Mouse (Mus musculus): Measurements from ENCODE around the gene Ccdc34.
A peak's percentile ranks its signal among the peaks of the same experiment; 100 is the strongest.

The Ccdc34 gene

GRCm38 (mm10) chr2:110179669-110180315 lies 162.2 kb downstream of the Ccdc34 start:
- no peak for DNase-seq (ENCODE audit: low read depth)

- DNase-seq (ENCODE audit: low read depth), result no peak
Observed at GRCm38 (mm10) chr2:110180316-110180670, 162.7 kb downstream of the Ccdc34 start.

GRCm38 (mm10) chr2:110181666-110182065 lies 164.0 kb downstream of the Ccdc34 start:
- DNase-seq (ENCODE audit: low read depth), result no peak

GRCm38 (mm10) chr2:110182248-110182647 lies 164.6 kb downstream of the Ccdc34 start:
- DNase-seq (ENCODE audit: low read depth), result no peak

GRCm38 (mm10) chr2:110182795-110183486 lies 165.3 kb downstream of the Ccdc34 start:
- no peak for DNase-seq (ENCODE audit: low read depth)

- no peak for DNase-seq (ENCODE audit: low read depth)
Observed at GRCm38 (mm10) chr2:110184071-110184470, 166.5 kb downstream of the Ccdc34 start.

GRCm38 (mm10) chr2:110186427-110186980 lies 168.9 kb downstream of the Ccdc34 start:
- no peak for DNase-seq (ENCODE audit: low read depth)

GRCm38 (mm10) chr2:110188696-110189397 lies 171.2 kb downstream of the Ccdc34 start:
- DNase-seq (ENCODE audit: low read depth), result no peak

GRCm38 (mm10) chr2:110190416-110190815 lies 172.8 kb downstream of the Ccdc34 start:
- no peak for DNase-seq (ENCODE audit: low read depth)

GRCm38 (mm10) chr2:110191186-110191690 lies 173.6 kb downstream of the Ccdc34 start:
- no peak for DNase-seq (ENCODE audit: low read depth)

- DNase-seq (ENCODE audit: low read depth), result no peak
Observed at GRCm38 (mm10) chr2:110191965-110192701, 174.5 kb downstream of the Ccdc34 start.

- DNase-seq (ENCODE audit: low read depth), result no peak
Observed at GRCm38 (mm10) chr2:110192702-110193312, 175.2 kb downstream of the Ccdc34 start.

GRCm38 (mm10) chr2:110196551-110196950 lies 178.9 kb downstream of the Ccdc34 start:
- DNase-seq (ENCODE audit: low read depth), result no peak

- no peak for DNase-seq (ENCODE audit: low read depth)
Observed at GRCm38 (mm10) chr2:110199648-110200047, 182.0 kb downstream of the Ccdc34 start.

GRCm38 (mm10) chr2:110201770-110202169 lies 184.2 kb downstream of the Ccdc34 start:
- DNase-seq (ENCODE audit: low read depth), result no peak

GRCm38 (mm10) chr2:110202716-110203497 lies 185.3 kb downstream of the Ccdc34 start:
- peak; percentile 68 for DNase-seq (ENCODE audit: low read depth)

GRCm38 (mm10) chr2:110204169-110204568 lies 186.6 kb downstream of the Ccdc34 start:
- no peak for DNase-seq (ENCODE audit: low read depth)

GRCm38 (mm10) chr2:110204705-110205318 lies 187.2 kb downstream of the Ccdc34 start:
- no peak for DNase-seq (ENCODE audit: low read depth)

- no peak for DNase-seq (ENCODE audit: low read depth)
Observed at GRCm38 (mm10) chr2:110210508-110211496, 193.2 kb downstream of the Ccdc34 start.
